Mouse (Mus musculus) 416B (cell line): ENCODE measurements at regions not wholly inside any gene's neighbourhood (a gene's known extent, or its start where the extent isn't known, plus 50 kb on each side); places are given as distances from the start of the nearest gene placed in this dataset.

Source experiments
- DNase-seq: peaks from one replicate; pipeline ENCODE4 v3.0.0; 2011; ENCODE audit warnings: low read depth

DNA sequence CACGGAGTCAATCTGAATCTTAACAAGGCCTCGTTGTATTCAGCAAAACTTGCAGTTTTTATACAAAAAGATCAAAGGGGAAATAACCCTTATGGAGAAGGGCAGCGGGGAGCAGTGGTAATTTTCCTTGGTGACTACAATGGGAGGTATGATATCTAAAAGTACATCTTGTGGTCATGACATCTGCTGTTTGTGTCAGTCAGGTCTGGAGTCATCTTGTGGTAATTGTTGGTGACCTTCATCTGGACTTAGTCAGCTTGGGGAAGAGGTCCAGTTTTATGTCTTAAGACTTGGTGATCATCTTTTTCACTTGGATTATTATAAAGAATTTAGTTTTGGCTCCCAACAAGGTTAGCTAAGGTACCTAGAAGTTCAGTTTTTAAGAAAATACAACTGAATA, 250.5 kb upstream of the Gria4 start:
- peak; percentile 48 for DNase-seq

GRCm38 (mm10) chr9:5049513-5049912, 248.8 kb upstream of the Casp1 start:
- no peak for DNase-seq
